Mouse (Mus musculus): ENCODE data around the gene Arhgap18.

GRCm38 (mm10) chr10:26870802-26871201, 117.6 kb downstream of the Arhgap18 start:
- TF ChIP-seq CTCF (IDR thresholded peaks at IDR 0.05; ENCODE audit: control insufficient read depth, insufficient read depth, insufficient read length) (no peak), USF1 (IDR thresholded peaks at IDR 0.05; ENCODE audit: low read depth) (no peak), CEBPB (IDR thresholded peaks at IDR 0.05; ENCODE audit: low read depth) (no peak), FOSL1 (IDR thresholded peaks at IDR 0.05; ENCODE audit: insufficient read depth, low read length, poor library complexity, severe bottlenecking) (no peak)
